Mouse (Mus musculus) small intestine, adult 2 months (tissue): Measurements from ENCODE around the gene Col1a1.

Source experiments
- CTCF ChIP-seq: fragments of 200-500 bp; IDR thresholded peaks from 2 replicates; pipeline ENCODE4 v1.5.1; 2012; ENCODE audit warnings: low read depth, mild to moderate bottlenecking, control low read depth, inconsistent platforms, low read length, moderate library complexity, mixed read lengths; ENCODE audit not compliant: insufficient replicate concordance, insufficient read length; ENCODE audit errors: extremely low read depth
- POLR2A ChIP-seq: fragments of 200-500 bp; IDR thresholded peaks from 2 replicates; pipeline ENCODE4 v1.6.1; 2012; ENCODE audit warnings: low read depth, mild to moderate bottlenecking, control low read depth, inconsistent platforms, low read length, moderate library complexity

DNA sequence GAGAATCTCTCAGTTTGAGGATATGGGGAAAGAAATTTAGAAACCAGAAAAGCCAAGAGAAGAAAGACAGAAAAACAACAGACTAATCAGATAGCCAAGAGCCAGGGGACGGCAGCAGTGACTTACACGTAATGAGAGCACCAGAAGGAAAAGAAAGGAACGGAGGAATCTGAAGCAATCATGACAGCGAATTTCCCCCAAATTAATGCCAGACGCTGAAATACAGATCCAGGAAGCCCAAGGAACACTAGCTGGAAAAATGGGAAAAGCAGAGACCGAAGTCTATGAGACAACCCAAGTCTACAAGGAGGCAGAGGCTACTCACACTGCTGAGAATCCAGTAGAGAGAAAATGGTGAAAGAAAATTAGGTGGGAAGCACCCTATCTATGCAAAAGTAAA is 44.9 kb upstream of the Col1a1 start:
- no peak for TF ChIP-seq CTCF
- no peak for TF ChIP-seq POLR2A
